Mouse (Mus musculus): ENCODE results near the gene Mul1. TPM values are rescaled to one million over a fixed set of nuclear protein-coding genes. Genes with fewer than 3 reads are reported as not detected.

Mul1 gene
- polyA plus RNA-seq, 1 experiment from 2014 or later, result 21.5 TPM

GRCm38 (mm10) chr4:138446981-138447380 lies 12.5 kb downstream of the Mul1 start:
- H3K4me1 ChIP-seq (replicated peaks), result no peaks in the 10 kb centered on the region
- H3K4me2 ChIP-seq, result no peak overlapping the region
- H3K27ac ChIP-seq (ENCODE audit: poor library complexity, severe bottlenecking), result no peak overlapping the region
- H3K9ac ChIP-seq, result no peak overlapping the region
- H3K4me3 ChIP-seq, result no peak overlapping the region
- H3K36me3 ChIP-seq, result 0 out of 2 replicates have a peak, but pooled peaks cover 5% of the 10 kb centered on the region
- no peaks in the 10 kb centered on the region for H3K9me3 ChIP-seq (replicated peaks)
- WGBS, result 22% methylated on average over 13 of the region's 13 CpGs
- no peak for ATAC-seq (ENCODE audit: insufficient number of reproducible peaks, low FRiP score)
- H3K27me3 ChIP-seq (replicated peaks), result peaks cover 62% of the 10 kb centered on the region

- Histone ChIP-seq H3K27ac (ENCODE audit: poor library complexity, severe bottlenecking) (no peak overlapping the region), H3K4me1 (replicated peaks) (no peaks in the 10 kb centered on the region), H3K9ac (no peak overlapping the region), H3K4me3 (no peak overlapping the region), H3K9me3 (replicated peaks) (no peaks in the 10 kb centered on the region), H3K27me3 (replicated peaks) (peaks cover 66% of the 10 kb centered on the region), H3K4me2 (no peak overlapping the region), H3K36me3 (0 out of 2 replicates have a peak, but pooled peaks cover 2% of the 10 kb centered on the region)
- peak; percentile 67; the same call in 1 of the 2 replicates for ATAC-seq (ENCODE audit: insufficient number of reproducible peaks, low FRiP score)
- under 1% methylated on average over 8 of the region's 8 CpGs for WGBS
Measured at GRCm38 (mm10) chr4:138447387-138447786, 12.9 kb downstream of the Mul1 start.

GRCm38 (mm10) chr4:138447827-138448602 lies 13.5 kb downstream of the Mul1 start:
- Histone ChIP-seq H3K27me3 (replicated peaks) (peaks cover 72% of the 10 kb centered on the region), H3K4me1 (replicated peaks) (no peaks in the 10 kb centered on the region), H3K9ac (no peak overlapping the region), H3K36me3 (no peaks in the 10 kb centered on the region), H3K9me3 (replicated peaks) (no peaks in the 10 kb centered on the region), H3K27ac (ENCODE audit: poor library complexity, severe bottlenecking) (no peak overlapping the region), H3K4me3 (no peak overlapping the region), H3K4me2 (no peak overlapping the region)
- ATAC-seq (ENCODE audit: insufficient number of reproducible peaks, low FRiP score), result no peak
- 42% methylated on average over 15 of the region's 15 CpGs for WGBS

GRCm38 (mm10) chr4:138448872-138449615 lies 14.6 kb downstream of the Mul1 start:
- Histone ChIP-seq H3K9ac (no peak overlapping the region), H3K36me3 (no peaks in the 10 kb centered on the region), H3K4me1 (replicated peaks) (peaks cover 7% of the 10 kb centered on the region; the same call in 1 of the 2 replicates), H3K27ac (ENCODE audit: poor library complexity, severe bottlenecking) (no peak overlapping the region), H3K27me3 (replicated peaks) (peaks cover 80% of the 10 kb centered on the region), H3K4me2 (no peak overlapping the region), H3K4me3 (no peak overlapping the region), H3K9me3 (replicated peaks) (no peaks in the 10 kb centered on the region)
- no peak for ATAC-seq (ENCODE audit: insufficient number of reproducible peaks, low FRiP score)
- 55% methylated on average over 7 of the region's 7 CpGs for WGBS

GRCm38 (mm10) chr4:138449636-138450314 lies 15.3 kb downstream of the Mul1 start:
- Histone ChIP-seq H3K4me3 (no peak overlapping the region), H3K9ac (no peak overlapping the region), H3K27me3 (replicated peaks) (peaks cover 80% of the 10 kb centered on the region), H3K4me1 (replicated peaks) (peaks cover 7% of the 10 kb centered on the region; the same call in 1 of the 2 replicates), H3K9me3 (replicated peaks) (no peaks in the 10 kb centered on the region), H3K4me2 (no peak overlapping the region), H3K27ac (ENCODE audit: poor library complexity, severe bottlenecking) (no peak overlapping the region), H3K36me3 (no peaks in the 10 kb centered on the region)
- ATAC-seq (ENCODE audit: insufficient number of reproducible peaks, low FRiP score), result no peak
- 58% methylated on average over 12 of the region's 12 CpGs for WGBS

GRCm38 (mm10) chr4:138452306-138453096 lies 18.0 kb downstream of the Mul1 start:
- no peak for ATAC-seq (ENCODE audit: insufficient number of reproducible peaks, low FRiP score)
- H3K4me3 ChIP-seq, result no peak overlapping the region
- WGBS, result 31% methylated on average over 15 of the region's 15 CpGs
- no peak overlapping the region for H3K4me2 ChIP-seq
- H3K9me3 ChIP-seq (replicated peaks), result no peaks in the 10 kb centered on the region
- no peak overlapping the region for H3K9ac ChIP-seq
- no peaks in the 10 kb centered on the region for H3K36me3 ChIP-seq
- no peak overlapping the region for H3K27ac ChIP-seq (ENCODE audit: poor library complexity, severe bottlenecking)
- peaks cover 18% of the 10 kb centered on the region for H3K4me1 ChIP-seq (replicated peaks)
- peaks cover 80% of the 10 kb centered on the region for H3K27me3 ChIP-seq (replicated peaks)

- Histone ChIP-seq H3K4me1 (replicated peaks) (peaks cover 18% of the 10 kb centered on the region), H3K36me3 (no peaks in the 10 kb centered on the region), H3K4me2 (peak overlapping the region; percentile 93), H3K4me3 (peak overlapping the region; percentile 76), H3K9ac (no peak overlapping the region), H3K27ac (ENCODE audit: poor library complexity, severe bottlenecking) (no peak overlapping the region), H3K27me3 (replicated peaks) (peaks cover 80% of the 10 kb centered on the region), H3K9me3 (replicated peaks) (no peaks in the 10 kb centered on the region)
- WGBS, result 10% methylated on average over 19 of the region's 19 CpGs
- peak; percentile 1; the same call in 1 of the 2 replicates for ATAC-seq (ENCODE audit: insufficient number of reproducible peaks, low FRiP score)
Measured at GRCm38 (mm10) chr4:138453097-138453752, 18.8 kb downstream of the Mul1 start.

- H3K9me3 ChIP-seq (replicated peaks), result no peaks in the 10 kb centered on the region
- H3K4me3 ChIP-seq, result peak within 1 kb of the TSS; percentile 76
- 0 out of 2 replicates have a peak within 1 kb of the TSS, but pooled peaks have one; percentile 7 for H3K27ac ChIP-seq (ENCODE audit: poor library complexity, severe bottlenecking)
- ATAC-seq (ENCODE audit: insufficient number of reproducible peaks, low FRiP score), result peak; percentile 78
- under 1% methylated on average over 58 of the region's 64 CpGs for WGBS
- H3K27me3 ChIP-seq (replicated peaks), result peaks cover 80% of the 10 kb centered on the region
- H3K4me1 ChIP-seq (replicated peaks), result peaks cover 18% of the 10 kb centered on the region
- peak within 1 kb of the TSS; percentile 93 for H3K4me2 ChIP-seq
- H3K36me3 ChIP-seq, result no peaks in the 10 kb centered on the region
- H3K9ac ChIP-seq, result peak within 1 kb of the TSS; percentile 77
Measured at GRCm38 (mm10) chr4:138453753-138454570, 19.5 kb downstream of the Mul1 start, which contains the start of gene Camk2n1. TSS of gene Camk2n1 (plus strand) at chr4:138454314.

- Histone ChIP-seq H3K4me3 (peak overlapping the region; percentile 76), H3K9ac (peak overlapping the region; percentile 77), H3K4me1 (replicated peaks) (peaks cover 18% of the 10 kb centered on the region), H3K36me3 (no peaks in the 10 kb centered on the region), H3K27ac (ENCODE audit: poor library complexity, severe bottlenecking) (0 out of 2 replicates have a peak overlapping the region, but pooled peaks have one; percentile 7), H3K9me3 (replicated peaks) (no peaks in the 10 kb centered on the region), H3K4me2 (peak overlapping the region; percentile 93), H3K27me3 (replicated peaks) (peaks cover 80% of the 10 kb centered on the region)
- peak; percentile 29; the same call in 1 of the 2 replicates for ATAC-seq (ENCODE audit: insufficient number of reproducible peaks, low FRiP score)
- WGBS, result under 1% methylated on average over 77 of the region's 78 CpGs
Measured at GRCm38 (mm10) chr4:138454571-138455140, 20.2 kb downstream of the Mul1 start.

Measured in heart, embryonic 12.5 days (tissue).